Mouse (Mus musculus) CH12.LX (cell line): ENCODE results near the gene Ube3c.

Experiments
- CTCF ChIP-seq, 2 experiments: IDR thresholded peaks in 1 of 2; conservative IDR thresholded peaks in 1 of 2; 2 replicates each; pipeline ENCODE4 v1.5.1; 2011 to 2012; ENCODE audit warnings: low read depth in 2 of 2, low read length in 2 of 2, improper control_type of control experiment in 1 of 2, inconsistent platforms in 1 of 2, mild to moderate bottlenecking in 1 of 2, moderate library complexity in 1 of 2
- ELF1 ChIP-seq: IDR thresholded peaks from 2 replicates; pipeline ENCODE4 v1.6.1; 2014; ENCODE audit warnings: low read depth, mild to moderate bottlenecking, inconsistent platforms, low read length, improper control_type of control experiment
- ETS1 ChIP-seq: conservative IDR thresholded peaks from 2 replicates; pipeline ENCODE4 v1.6.1; 2012; ENCODE audit warnings: low read depth, mild to moderate bottlenecking, inconsistent platforms, low read length, improper control_type of control experiment, moderate library complexity
- MEF2A ChIP-seq: IDR thresholded peaks from 2 replicates; pipeline ENCODE4 v1.6.1; 2014; ENCODE audit warnings: low read depth, mild to moderate bottlenecking, inconsistent platforms, low read length, improper control_type of control experiment, borderline replicate concordance
- POLR2A ChIP-seq: IDR thresholded peaks from 2 replicates; pipeline ENCODE4 v1.6.1; 2011; ENCODE audit warnings: low read depth, mild to moderate bottlenecking, improper control_type of control experiment, low read length

DNA sequence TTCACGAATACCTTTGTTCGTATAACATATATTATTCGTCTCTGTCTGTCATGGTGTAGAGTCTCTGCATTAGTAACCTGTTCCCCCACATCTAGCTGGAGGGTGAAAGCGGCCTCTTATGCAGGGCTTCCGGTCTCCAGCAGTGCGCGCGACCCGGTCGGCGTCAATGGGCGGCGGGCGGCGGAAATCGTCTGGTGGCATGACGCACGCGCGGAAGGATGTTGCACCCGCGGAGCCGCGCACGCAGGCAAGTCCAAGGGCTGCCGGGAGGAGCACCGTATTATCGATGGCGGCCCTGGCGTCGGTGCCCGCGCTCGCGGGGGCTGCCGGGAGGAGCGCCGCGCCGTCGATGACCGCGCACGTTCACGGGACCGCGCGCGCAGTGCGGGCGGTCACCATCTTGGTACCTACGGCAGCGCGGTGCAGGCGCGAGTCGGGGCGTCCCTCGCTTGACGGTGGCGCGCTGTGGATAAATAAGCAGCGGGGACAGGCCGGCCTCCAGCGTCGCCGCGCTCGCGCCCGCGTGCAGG, at the start of gene Ube3c:
- TF ChIP-seq CTCF (conservative IDR thresholded peaks at IDR 0.05 in 1 of 2, IDR thresholded peaks at IDR 0.05 in 1 of 2; ENCODE audit: low read depth in 2 of 2, low read length in 2 of 2) (no peak), POLR2A (peak; percentile 79), ETS1 (no peak), ELF1 (peak; percentile 93), MEF2A (no peak; the same call in 1 of the 2 replicates)
